Mouse (Mus musculus) G1E (cell line): ENCODE data around the gene Bdh1.

Source experiments
- CTCF ChIP-seq: IDR thresholded peaks from 2 replicates; pipeline ENCODE4 v1.5.1; 2012; ENCODE audit warnings: low read depth, low read length, inconsistent platforms, mixed read lengths
- GATA1 ChIP-seq: IDR thresholded peaks from 2 replicates; pipeline ENCODE4 v1.6.1; 2012; ENCODE audit warnings: borderline replicate concordance, low read length, inconsistent platforms, mixed read lengths
- POLR2AphosphoS5 ChIP-seq: IDR thresholded peaks from 2 replicates; pipeline ENCODE4 v1.6.1; 2012; ENCODE audit warnings: low read depth, low read length, inconsistent platforms; ENCODE audit not compliant: insufficient replicate concordance
- TAL1 ChIP-seq: conservative IDR thresholded peaks from 2 replicates; pipeline ENCODE4 v1.6.1; 2012; ENCODE audit warnings: low read depth, low read length, inconsistent platforms, mixed read lengths

DNA sequence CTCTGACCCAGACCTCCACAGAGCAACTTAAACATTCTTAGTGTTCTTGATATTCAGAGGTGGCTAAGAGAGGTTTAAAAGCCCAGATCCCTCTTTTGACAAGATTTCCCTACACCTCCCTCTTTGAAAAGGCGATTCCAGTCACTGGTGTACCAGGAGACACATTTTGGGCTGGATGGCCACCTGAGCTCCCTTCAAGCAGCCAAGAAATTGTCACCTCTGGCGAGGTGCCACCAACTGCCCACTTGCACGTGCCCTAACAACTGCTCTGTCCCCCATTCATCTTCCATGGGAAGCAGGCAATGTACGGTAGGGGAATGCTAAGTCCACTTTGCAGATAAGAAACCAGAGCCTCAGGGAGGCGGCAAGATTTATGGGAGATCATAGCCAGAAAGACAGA, 39.0 kb downstream of the Bdh1 start:
- TF ChIP-seq TAL1 (no peak), CTCF (no peak), GATA1 (no peak), POLR2AphosphoS5 (no peak)
